Mouse (Mus musculus): ENCODE results near the gene Krt76.

DNA sequence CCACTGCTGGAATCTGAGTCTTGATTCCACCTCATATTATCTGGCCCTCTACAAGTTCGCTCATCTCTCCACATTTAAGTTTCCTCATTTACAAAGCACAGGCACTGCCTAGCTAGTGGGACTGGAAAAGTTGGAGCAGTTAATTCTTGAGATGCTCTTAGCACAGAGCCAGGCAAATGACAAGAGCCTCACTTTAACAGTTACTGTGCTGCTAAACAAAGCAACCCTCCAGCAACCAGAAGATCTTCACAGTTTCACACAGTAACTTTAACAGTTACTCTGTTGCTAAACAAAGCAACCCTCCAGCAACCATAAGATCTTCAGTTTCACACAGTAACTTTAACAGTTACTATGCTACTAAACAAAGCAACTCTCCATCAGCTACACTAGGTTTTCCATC, 18.3 kb downstream of the Krt76 start:
- no peak for TF ChIP-seq CTCF (IDR thresholded peaks at IDR 0.05; ENCODE audit: borderline replicate concordance, control insufficient read depth, extremely low read depth, insufficient read depth, low read length, poor library complexity)
- no peak for TF ChIP-seq POLR2A (IDR thresholded peaks at IDR 0.05; ENCODE audit: control insufficient read depth, extremely low read depth, insufficient read depth, low read length, poor library complexity)
